In genomic region chr1:182945561-182945960, GRCm38 (mm10) we compare ENCODE assay signal across 23 mouse cellular contexts. TPM values are rescaled to one million over a fixed set of nuclear protein-coding genes. Genes with fewer than 3 reads are reported as not detected.
A peak's percentile ranks its signal among the peaks of the same experiment; 100 is the strongest.
DNase-seq lines count a peak whose midpoint lies in the region; ATAC-seq lines count a peak whose summit lies in the region.
"Had no signal": no experiment of that assay in that cellular context is flagged by ENCODE, and none has a peak within 500 bp of the region (broad histone marks: within the 10 kb centered on the region; RNA-seq: fewer than 3 reads in every experiment).

No protein-coding gene starts in this region.

- peak; percentile 75 for ATAC-seq in granulocyte monocyte progenitor cell, adult 5-6 weeks (replicated peaks; ENCODE audit: poor library complexity, severe bottlenecking)
- ATAC-seq in megakaryocyte progenitor cell, adult 5-6 weeks (replicated peaks; ENCODE audit: poor library complexity) = peak; percentile 69
- ATAC-seq: forebrain, embryonic 13.5 days; forebrain, embryonic 15.5 days; forebrain, postnatal 0 days had no signal

- DNase-seq in heart, adult 11 months = peak; percentile 7
- no peak for DNase-seq in heart, postnatal 25 days (ENCODE audit: low spot score)
- DNase-seq in 416B (ENCODE audit: low read depth) = peak; percentile 65
- no peak for DNase-seq in right cerebral cortex, postnatal 10 days (ENCODE audit: low spot score in 2 of 2)
- DNase-seq in adrenal gland, adult 2 months = no peak
- DNase-seq: adrenal gland, adult 8-10 months; adrenal gland, postnatal 14 days; adrenal gland, postnatal 36 days; cerebellum, adult 11 months; cerebellum, adult 18-20 months; cerebellum, adult 8-10 months; cerebellum, adult 9-11 months; cerebellum, postnatal 14 days; cerebellum, postnatal 36 days; embryo, embryonic 11 days; forebrain, postnatal 0 days had no signal

- intact Hi-C loops in heart, postnatal 25 days (cut with DNase I) = no loop called here

RNA-seq across cellular contexts. Expression of gene Tlr5, which starts 9.0 kb away (rescaled TPM):
- total RNA-seq in heart, postnatal 25 days (2021) = 1 to 10 TPM; 1.2 to 1.3 TPM
- total RNA-seq in granulocyte monocyte progenitor cell, adult 5-6 weeks (2014; fragmentation: Nextera tagmentation) = 1.1 and 1.5 TPM in 2 replicates
- total RNA-seq in granulocyte monocyte progenitor cell, adult 5-6 weeks (2017) = 0.60 and 0.82 TPM in 2 replicates
- 0.57 and 2.2 TPM in 2 replicates for total RNA-seq in megakaryocyte progenitor cell, adult 5-6 weeks (2015)
- 0.50 TPM in 1 of 2 replicates, not detected in the other for total RNA-seq in megakaryocyte progenitor cell, adult 5-6 weeks (2017)
- total RNA-seq in adrenal gland, adult 2 months (2021) = 1 to 10 TPM; 1.1 to 1.8 TPM
- 0.95 and 1.1 TPM in 2 replicates for polyA plus RNA-seq in adrenal gland, adult 2 months (2012; rRNA removed)
- total RNA-seq: common myeloid progenitor, adult 5-6 weeks; MEL had no signal
- polyA plus RNA-seq: C2C12 had no signal

Comparison
In these comparisons a context has a peak if more than half of its experiments do, and no peak if none do; other contexts are left out.
1. DNase-seq: peak in heart, adult 11 months (single experiment) and 416B (single experiment); none in heart, postnatal 25 days (single experiment), right cerebral cortex, postnatal 10 days (0 of 2) and adrenal gland, adult 2 months (single experiment).